Mouse (Mus musculus): ENCODE data around the gene Mgp.

- TF ChIP-seq CTCF (IDR thresholded peaks at IDR 0.05; ENCODE audit: control insufficient read depth, insufficient read depth, low read length) (no peak), POLR2A (IDR thresholded peaks at IDR 0.05; ENCODE audit: borderline replicate concordance, control insufficient read depth, low read depth, low read length) (no peak)
These were observed 40.2 kb upstream of the Mgp start for GRCm38 (mm10) chr6:136915721-136916395.
